Mouse (Mus musculus): Measurements from ENCODE around the gene Cfap157. TPM values are rescaled to one million over a fixed set of nuclear protein-coding genes. Genes with fewer than 3 reads are reported as not detected.

Cfap157 gene
- polyA plus RNA-seq, 1 experiment from 2014 or later = 0.75 TPM

DNA sequence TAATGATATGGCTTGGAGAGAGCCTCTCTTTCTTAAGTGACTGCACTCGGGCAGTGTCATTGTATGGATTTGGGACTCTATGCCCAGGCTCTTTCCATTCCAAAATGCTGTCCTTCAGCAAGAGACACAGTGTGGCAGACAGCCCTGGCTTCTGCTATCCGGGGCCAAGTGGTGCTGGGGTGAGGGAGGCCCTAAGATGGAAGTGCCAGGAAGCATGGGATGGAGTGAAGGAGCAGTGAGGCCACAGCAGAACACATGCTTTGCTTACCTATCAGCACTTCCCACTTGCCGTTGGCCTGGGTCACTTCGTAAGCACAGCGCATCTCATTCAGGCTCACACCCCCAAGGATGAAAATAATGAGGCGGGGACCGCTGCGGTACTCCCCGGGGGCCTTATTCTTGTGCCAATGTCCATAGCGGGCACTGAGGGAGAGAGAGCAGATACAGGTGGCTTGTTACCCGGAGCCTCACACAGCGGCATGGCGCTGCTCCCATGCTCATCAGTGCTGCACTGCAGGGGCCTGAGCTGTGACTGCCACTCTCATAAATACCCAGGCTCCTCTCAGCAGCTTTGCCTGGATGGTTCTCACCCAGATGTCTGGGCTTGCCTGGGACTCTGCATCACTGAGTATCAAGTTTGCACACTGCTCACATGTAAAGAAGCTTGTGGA is 11.7 kb upstream of the Cfap157 start:
- Histone ChIP-seq H3K27ac (ENCODE audit: low read length) (no peak overlapping the region), H3K9me3 (ENCODE audit: control insufficient read depth, low read depth, low read length) (no peaks in the 10 kb centered on the region), H3K27me3 (ENCODE audit: control insufficient read depth, insufficient read depth, low read length) (no peaks in the 10 kb centered on the region), H3K36me3 (ENCODE audit: control insufficient read depth, insufficient read depth, low read length) (peaks cover 13% of the 10 kb centered on the region), H3K4me1 (ENCODE audit: control insufficient read depth, insufficient read depth, low read length) (no peaks in the 10 kb centered on the region), H3K9ac (replicated peaks; ENCODE audit: low read depth, low read length) (no peak overlapping the region), H3K4me3 (ENCODE audit: low read depth, low read length) (no peak overlapping the region), H3K4me2 (replicated peaks; ENCODE audit: low read depth, low read length) (no peak overlapping the region)
- 88% methylated on average over 13 of the region's 13 CpGs for WGBS
- no peak for ATAC-seq (ENCODE audit: insufficient number of reproducible peaks, insufficient read depth, low FRiP score, low read depth)

DNA sequence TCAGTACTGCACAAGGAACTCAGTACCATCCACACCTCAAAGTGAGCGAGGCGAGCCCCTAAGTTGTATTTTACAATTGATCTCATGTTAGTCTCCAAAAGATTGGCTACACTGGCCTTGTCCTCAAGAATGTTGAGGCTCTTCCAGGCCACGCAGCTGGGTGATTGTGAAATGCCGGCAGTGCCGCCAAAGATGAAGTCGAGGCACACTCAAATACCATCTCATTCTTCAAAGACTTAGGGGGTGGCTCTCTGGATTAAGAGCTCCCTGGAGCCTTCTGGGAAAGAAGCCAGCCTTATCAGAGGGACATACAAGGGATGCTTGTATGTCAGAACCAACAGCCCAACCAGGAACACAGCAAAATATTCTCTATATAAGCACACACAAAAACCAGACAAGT is 7.1 kb upstream of the Cfap157 start:
- WGBS = 85% methylated on average over 6 of the region's 6 CpGs
- Histone ChIP-seq H3K36me3 (ENCODE audit: control insufficient read depth, insufficient read depth, low read length) (no peaks in the 10 kb centered on the region; the same call in none of the 2 replicates), H3K27ac (ENCODE audit: low read length) (no peak overlapping the region), H3K9ac (replicated peaks; ENCODE audit: low read depth, low read length) (no peak overlapping the region), H3K4me3 (ENCODE audit: low read depth, low read length) (no peak overlapping the region), H3K4me2 (replicated peaks; ENCODE audit: low read depth, low read length) (no peak overlapping the region), H3K4me1 (ENCODE audit: control insufficient read depth, insufficient read depth, low read length) (no peaks in the 10 kb centered on the region), H3K9me3 (ENCODE audit: control insufficient read depth, low read depth, low read length) (no peaks in the 10 kb centered on the region), H3K27me3 (ENCODE audit: control insufficient read depth, insufficient read depth, low read length) (no peaks in the 10 kb centered on the region)
- ATAC-seq (ENCODE audit: insufficient number of reproducible peaks, insufficient read depth, low FRiP score, low read depth) = no peak

DNA sequence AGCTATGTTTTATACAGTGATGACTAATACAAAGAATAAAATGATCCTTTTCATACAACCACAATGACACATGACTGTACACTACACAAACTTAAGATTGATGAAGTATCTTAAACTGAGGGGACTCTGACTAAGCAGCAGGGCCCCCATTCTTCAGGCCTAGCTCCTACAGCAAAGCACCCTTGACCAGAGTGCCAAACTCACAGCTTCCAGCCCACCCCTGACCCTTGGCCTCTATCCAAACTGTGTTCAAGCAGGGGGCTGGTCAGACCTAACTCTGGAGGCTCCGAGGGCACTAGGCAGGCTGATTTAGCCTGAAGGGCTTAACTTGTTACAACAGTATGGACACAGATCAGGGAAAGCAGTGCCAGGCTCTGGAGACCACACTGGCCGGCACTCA is 4.4 kb upstream of the Cfap157 start:
- no peak overlapping the region for H3K27ac ChIP-seq (ENCODE audit: low read length)
- H3K4me2 ChIP-seq (replicated peaks; ENCODE audit: low read depth, low read length) = no peak overlapping the region
- no peak overlapping the region for H3K4me3 ChIP-seq (ENCODE audit: low read depth, low read length)
- H3K4me1 ChIP-seq (ENCODE audit: control insufficient read depth, insufficient read depth, low read length) = no peaks in the 10 kb centered on the region
- H3K9ac ChIP-seq (replicated peaks; ENCODE audit: low read depth, low read length) = no peak overlapping the region
- H3K9me3 ChIP-seq (ENCODE audit: control insufficient read depth, low read depth, low read length) = no peaks in the 10 kb centered on the region
- ATAC-seq (ENCODE audit: insufficient number of reproducible peaks, insufficient read depth, low FRiP score, low read depth) = no peak
- H3K36me3 ChIP-seq (ENCODE audit: control insufficient read depth, insufficient read depth, low read length) = no peaks in the 10 kb centered on the region; the same call in none of the 2 replicates
- WGBS = 33% methylated on average over 2 of the region's 2 CpGs
- no peaks in the 10 kb centered on the region for H3K27me3 ChIP-seq (ENCODE audit: control insufficient read depth, insufficient read depth, low read length)

DNA sequence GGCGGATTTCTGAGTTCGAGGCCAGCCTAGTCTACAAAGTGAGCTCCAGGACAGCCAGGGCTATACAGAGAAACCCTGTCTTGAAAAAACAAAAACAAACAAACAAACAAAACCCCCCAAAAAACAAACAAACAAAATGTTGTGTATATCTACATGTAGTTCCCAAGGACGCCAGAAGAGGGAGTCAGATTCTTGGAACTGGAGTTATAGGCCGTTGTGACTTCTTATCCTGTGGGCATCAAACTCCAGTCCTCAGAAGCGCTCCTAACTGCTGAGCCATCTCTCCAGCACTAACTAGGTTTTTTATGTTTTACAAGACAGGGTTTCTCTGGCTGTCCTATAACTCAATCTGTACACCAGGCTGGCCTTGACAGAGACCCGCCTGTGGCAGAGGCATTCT is 2.9 kb upstream of the Cfap157 start:
- Histone ChIP-seq H3K36me3 (ENCODE audit: control insufficient read depth, insufficient read depth, low read length) (no peaks in the 10 kb centered on the region; the same call in 1 of the 2 replicates), H3K4me1 (ENCODE audit: control insufficient read depth, insufficient read depth, low read length) (no peaks in the 10 kb centered on the region), H3K4me3 (ENCODE audit: low read depth, low read length) (no peak overlapping the region), H3K27ac (ENCODE audit: low read length) (no peak overlapping the region), H3K9ac (replicated peaks; ENCODE audit: low read depth, low read length) (no peak overlapping the region), H3K9me3 (ENCODE audit: control insufficient read depth, low read depth, low read length) (no peaks in the 10 kb centered on the region), H3K4me2 (replicated peaks; ENCODE audit: low read depth, low read length) (no peak overlapping the region), H3K27me3 (ENCODE audit: control insufficient read depth, insufficient read depth, low read length) (no peaks in the 10 kb centered on the region)
- ATAC-seq (ENCODE audit: insufficient number of reproducible peaks, insufficient read depth, low FRiP score, low read depth) = no peak
- 68% methylated on average over 6 of the region's 6 CpGs for WGBS

DNA sequence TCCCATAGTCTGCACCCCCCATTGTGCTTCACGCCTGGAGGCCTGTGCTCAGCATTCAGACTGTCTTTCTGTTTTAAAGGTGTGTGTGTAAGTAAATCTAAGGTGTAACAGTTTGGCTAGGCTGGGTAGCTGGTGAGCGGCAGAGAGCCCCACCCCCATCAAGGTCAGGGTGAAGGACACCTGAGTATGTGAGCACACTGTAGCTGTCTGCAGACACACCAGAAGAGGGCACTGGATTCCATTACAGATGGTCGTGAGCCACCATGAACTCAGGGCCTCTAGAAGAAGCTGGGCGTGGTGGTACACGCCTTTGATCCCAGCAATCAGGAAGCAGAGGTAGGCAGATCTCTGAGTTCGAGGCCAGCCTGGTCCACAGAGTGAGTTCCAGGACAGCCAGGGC is 2.5 kb downstream of the Cfap157 start:
- ATAC-seq (ENCODE audit: insufficient number of reproducible peaks, insufficient read depth, low FRiP score, low read depth) = no peak
- 69% methylated on average over 6 of the region's 6 CpGs for WGBS
- no peaks in the 10 kb centered on the region for H3K36me3 ChIP-seq (ENCODE audit: control insufficient read depth, insufficient read depth, low read length)

DNA sequence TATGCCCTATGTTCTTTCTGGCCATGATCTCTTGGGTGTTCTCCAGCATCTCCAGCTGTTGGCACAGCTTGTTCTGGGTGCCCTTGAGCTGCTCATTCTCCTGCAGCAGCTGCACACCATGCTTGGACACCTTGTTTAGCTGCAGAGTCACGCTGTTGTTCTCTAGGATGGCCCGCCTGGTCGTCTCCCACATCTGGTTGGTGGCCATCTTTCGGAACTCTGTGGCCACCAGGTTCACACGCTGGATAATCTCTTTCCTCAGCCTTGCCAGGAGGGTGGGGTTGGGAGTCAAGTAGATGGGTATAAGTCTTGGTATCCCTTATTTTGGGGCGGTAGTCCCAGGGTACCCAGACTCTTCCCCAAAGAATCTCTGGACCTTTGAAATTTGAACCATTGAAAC is 4.5 kb downstream of the Cfap157 start:
- no peak overlapping the region for H3K4me3 ChIP-seq (ENCODE audit: low read depth, low read length)
- ATAC-seq (ENCODE audit: insufficient number of reproducible peaks, insufficient read depth, low FRiP score, low read depth) = no peak
- H3K4me2 ChIP-seq (replicated peaks; ENCODE audit: low read depth, low read length) = no peak overlapping the region
- no peaks in the 10 kb centered on the region for H3K27me3 ChIP-seq (ENCODE audit: control insufficient read depth, insufficient read depth, low read length)
- 90% methylated on average over 6 of the region's 6 CpGs for WGBS
- H3K9ac ChIP-seq (replicated peaks; ENCODE audit: low read depth, low read length) = no peak overlapping the region
- no peaks in the 10 kb centered on the region for H3K36me3 ChIP-seq (ENCODE audit: control insufficient read depth, insufficient read depth, low read length)
- H3K27ac ChIP-seq (ENCODE audit: low read length) = no peak overlapping the region
- no peaks in the 10 kb centered on the region for H3K4me1 ChIP-seq (ENCODE audit: control insufficient read depth, insufficient read depth, low read length)
- H3K9me3 ChIP-seq (ENCODE audit: control insufficient read depth, low read depth, low read length) = no peaks in the 10 kb centered on the region

More for the DNA sequence above, 2.5 kb downstream of the Cfap157 start:
- H3K9me3 ChIP-seq (ENCODE audit: control insufficient read depth, low read depth, low read length) = no peaks in the 10 kb centered on the region
- H3K27me3 ChIP-seq (ENCODE audit: control insufficient read depth, insufficient read depth, low read length) = no peaks in the 10 kb centered on the region
- H3K27ac ChIP-seq (ENCODE audit: low read length) = no peak overlapping the region
- H3K4me1 ChIP-seq (ENCODE audit: control insufficient read depth, insufficient read depth, low read length) = no peaks in the 10 kb centered on the region
- no peak overlapping the region for H3K9ac ChIP-seq (replicated peaks; ENCODE audit: low read depth, low read length)
- H3K4me3 ChIP-seq (ENCODE audit: low read depth, low read length) = no peak overlapping the region
- no peak overlapping the region for H3K4me2 ChIP-seq (replicated peaks; ENCODE audit: low read depth, low read length)

DNA sequence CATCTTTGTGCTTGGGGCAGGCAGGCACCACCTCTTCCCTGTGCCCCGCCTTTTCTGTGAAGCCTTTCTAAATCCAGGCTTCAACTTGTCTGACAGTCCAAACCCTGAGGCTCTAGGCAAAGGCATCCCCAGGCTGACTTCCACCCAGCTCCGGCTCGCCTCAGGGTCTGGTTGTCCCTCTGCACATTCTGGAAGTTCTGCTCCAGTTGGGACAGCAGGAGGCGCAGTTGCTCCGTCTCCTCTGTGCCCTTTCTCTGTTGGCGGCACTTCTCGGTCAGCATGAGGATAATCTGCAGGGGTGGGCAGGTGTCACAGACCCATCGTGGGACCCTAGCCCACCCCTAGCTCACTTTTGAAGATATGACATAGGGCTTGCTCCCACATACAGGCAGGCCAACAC is 5.1 kb downstream of the Cfap157 start:
- Histone ChIP-seq H3K27me3 (ENCODE audit: control insufficient read depth, insufficient read depth, low read length) (no peaks in the 10 kb centered on the region), H3K9me3 (ENCODE audit: control insufficient read depth, low read depth, low read length) (no peaks in the 10 kb centered on the region), H3K36me3 (ENCODE audit: control insufficient read depth, insufficient read depth, low read length) (no peaks in the 10 kb centered on the region), H3K4me1 (ENCODE audit: control insufficient read depth, insufficient read depth, low read length) (no peaks in the 10 kb centered on the region), H3K4me3 (ENCODE audit: low read depth, low read length) (no peak overlapping the region), H3K27ac (ENCODE audit: low read length) (no peak overlapping the region), H3K9ac (replicated peaks; ENCODE audit: low read depth, low read length) (0 out of 2 replicates have a peak overlapping the region, but pooled peaks have one; percentile 18), H3K4me2 (replicated peaks; ENCODE audit: low read depth, low read length) (no peak overlapping the region)
- WGBS = 12% methylated on average over 8 of the region's 8 CpGs
- no peak for ATAC-seq (ENCODE audit: insufficient number of reproducible peaks, insufficient read depth, low FRiP score, low read depth)

DNA sequence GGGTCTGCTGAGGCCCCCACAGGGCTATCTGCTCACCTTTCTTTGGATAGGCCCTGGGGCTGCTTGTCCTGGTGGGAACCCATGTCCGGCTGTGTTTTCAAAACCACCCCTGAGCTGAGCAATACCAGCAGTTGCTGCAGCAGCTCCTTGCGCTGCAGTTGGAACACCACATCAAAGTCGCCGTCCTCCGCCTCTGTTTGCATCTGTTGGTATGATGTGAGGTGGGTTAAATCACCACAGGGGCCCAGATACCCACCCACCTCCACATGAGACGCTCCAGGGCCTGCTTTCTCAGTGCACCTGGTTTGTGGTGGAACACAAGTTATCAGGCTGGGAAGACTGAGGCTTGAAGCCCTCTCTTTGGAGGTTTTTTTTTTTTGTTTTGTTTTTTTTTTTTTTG is 6.1 kb downstream of the Cfap157 start:
- Histone ChIP-seq H3K27ac (ENCODE audit: low read length) (no peak overlapping the region), H3K9me3 (ENCODE audit: control insufficient read depth, low read depth, low read length) (no peaks in the 10 kb centered on the region), H3K4me3 (ENCODE audit: low read depth, low read length) (no peak overlapping the region), H3K9ac (replicated peaks; ENCODE audit: low read depth, low read length) (no peak overlapping the region), H3K36me3 (ENCODE audit: control insufficient read depth, insufficient read depth, low read length) (no peaks in the 10 kb centered on the region), H3K4me2 (replicated peaks; ENCODE audit: low read depth, low read length) (no peak overlapping the region), H3K4me1 (ENCODE audit: control insufficient read depth, insufficient read depth, low read length) (no peaks in the 10 kb centered on the region), H3K27me3 (ENCODE audit: control insufficient read depth, insufficient read depth, low read length) (no peaks in the 10 kb centered on the region)
- 90% methylated on average over 6 of the region's 6 CpGs for WGBS
- ATAC-seq (ENCODE audit: insufficient number of reproducible peaks, insufficient read depth, low FRiP score, low read depth) = no peak

DNA sequence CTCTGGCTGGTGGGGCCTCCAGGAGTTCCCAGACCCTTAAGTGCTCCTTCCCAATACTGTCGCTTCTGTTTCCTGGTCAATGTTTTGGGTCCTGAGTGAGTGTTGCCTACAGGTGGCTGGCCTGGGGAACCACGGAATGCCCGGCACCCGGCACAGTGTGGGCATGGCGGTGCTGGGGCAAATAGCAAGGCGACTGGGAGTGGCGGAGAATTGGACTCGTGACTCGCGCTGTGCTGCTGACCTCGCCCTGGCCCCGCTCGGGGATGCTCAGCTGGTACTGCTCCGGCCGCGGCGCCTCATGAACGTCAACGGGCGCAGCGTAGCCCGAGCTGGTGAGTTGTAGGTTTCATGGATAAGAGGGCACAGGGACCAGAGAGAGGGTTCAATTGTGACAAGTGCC is 8.0 kb downstream of the Cfap157 start:
- H3K36me3 ChIP-seq (ENCODE audit: control insufficient read depth, insufficient read depth, low read length) = no peaks in the 10 kb centered on the region
- H3K9ac ChIP-seq (replicated peaks; ENCODE audit: low read depth, low read length) = 0 out of 2 replicates have a peak overlapping the region, but pooled peaks have one; percentile 10
- no peak for ATAC-seq (ENCODE audit: insufficient number of reproducible peaks, insufficient read depth, low FRiP score, low read depth)
- no peak overlapping the region for H3K27ac ChIP-seq (ENCODE audit: low read length)
- no peaks in the 10 kb centered on the region for H3K27me3 ChIP-seq (ENCODE audit: control insufficient read depth, insufficient read depth, low read length)
- no peaks in the 10 kb centered on the region for H3K9me3 ChIP-seq (ENCODE audit: control insufficient read depth, low read depth, low read length)
- H3K4me2 ChIP-seq (replicated peaks; ENCODE audit: low read depth, low read length) = peak overlapping the region; percentile 76
- H3K4me1 ChIP-seq (ENCODE audit: control insufficient read depth, insufficient read depth, low read length) = no peaks in the 10 kb centered on the region
- H3K4me3 ChIP-seq (ENCODE audit: low read depth, low read length) = peak overlapping the region; percentile 51
- WGBS = 24% methylated on average over 22 of the region's 22 CpGs

Data from stomach, embryonic 14.5 days (tissue).